13 mouse cellular contexts compared by ENCODE assay signal in genomic region chr7:44744270-44744669, GRCm38 (mm10). TPM values are rescaled to one million over a fixed set of nuclear protein-coding genes. Genes with fewer than 3 reads are reported as not detected.
DNase-seq lines count a peak whose midpoint lies in the region; ATAC-seq lines count a peak whose summit lies in the region.
"Had no signal": no experiment of that assay in that cellular context is flagged by ENCODE, and none has a peak within 500 bp of the region (broad histone marks: within the 10 kb centered on the region; RNA-seq: fewer than 3 reads in every experiment).

No protein-coding gene starts in this region.

- ATAC-seq in hindbrain, embryonic 12.5 days (ENCODE audit: low FRiP score): no peak
- ATAC-seq in midbrain, embryonic 13.5 days: no peak
- ATAC-seq in CD4-positive, CD25-positive, alpha-beta regulatory T cell, adult 4 months: no peak

- H3K36me3 ChIP-seq in hindbrain, embryonic 12.5 days: no peaks in the 10 kb centered on the region
- H3K36me3 ChIP-seq in midbrain, embryonic 13.5 days: 0 out of 2 replicates have a peak, but pooled peaks cover 3% of the 10 kb centered on the region
- H3K36me3 ChIP-seq: lung, embryonic 15.5 days had no signal

- peak overlapping the region; percentile 38 for H3K4me3 ChIP-seq in hindbrain, embryonic 12.5 days
- H3K4me3 ChIP-seq in midbrain, embryonic 13.5 days (replicated peaks): peak overlapping the region; percentile 47

- H3K9ac ChIP-seq in hindbrain, embryonic 12.5 days: peak overlapping the region; percentile 58; the same call in 1 of the 2 replicates
- H3K9ac ChIP-seq in midbrain, embryonic 13.5 days (replicated peaks): peak overlapping the region; percentile 69

- no peaks in the 10 kb centered on the region for H3K9me3 ChIP-seq in hindbrain, embryonic 12.5 days (replicated peaks)
- H3K9me3 ChIP-seq in midbrain, embryonic 13.5 days: no peaks in the 10 kb centered on the region
- H3K9me3 ChIP-seq: lung, embryonic 15.5 days had no signal

- peak; percentile 18 for DNase-seq in embryo, embryonic 11 days
- DNase-seq in embryo, embryonic 10.5 days (ENCODE audit: low spot score): no peak
- peak; percentile 14 for DNase-seq in R1 (ENCODE audit: low read depth, low spot score)
- no peak for DNase-seq in right cerebral cortex, postnatal 4 days
- DNase-seq in right cerebral cortex, postnatal 25 days: no peak
- DNase-seq: heart, adult 2 months; kidney, postnatal 10 days had no signal

- peak overlapping the region; percentile 61 for H3K4me2 ChIP-seq in hindbrain, embryonic 12.5 days (replicated peaks)
- H3K4me2 ChIP-seq in midbrain, embryonic 13.5 days (replicated peaks): peak overlapping the region; percentile 70

- H3K27ac ChIP-seq in hindbrain, embryonic 12.5 days: no peak overlapping the region
- H3K27ac ChIP-seq in midbrain, embryonic 13.5 days: no peak overlapping the region
- H3K27ac ChIP-seq: heart, adult 2 months; lung, embryonic 15.5 days had no signal

- H3K27me3 ChIP-seq in hindbrain, embryonic 12.5 days: no peaks in the 10 kb centered on the region
- H3K27me3 ChIP-seq in midbrain, embryonic 13.5 days: no peaks in the 10 kb centered on the region
- H3K27me3 ChIP-seq: lung, embryonic 15.5 days had no signal

- peaks cover 17% of the 10 kb centered on the region for H3K4me1 ChIP-seq in hindbrain, embryonic 12.5 days
- peaks cover 28% of the 10 kb centered on the region for H3K4me1 ChIP-seq in midbrain, embryonic 13.5 days (replicated peaks)

- 35% methylated on average over 9 of the region's 9 CpGs for WGBS in hindbrain, embryonic 12.5 days
- 22% methylated on average over 9 of the region's 9 CpGs for WGBS in midbrain, embryonic 13.5 days

RNA-seq across cellular contexts. Expression of gene Vrk3, which starts 3.9 kb away (rescaled TPM):
- polyA plus RNA-seq in hindbrain, embryonic 12.5 days (2016; fragmentation: Nextera tagmentation; extraction: Ambion mirVana): 32.7 and 34.0 TPM in 2 replicates
- 33.9 and 35.2 TPM in 2 replicates for polyA plus RNA-seq in midbrain, embryonic 13.5 days (2015; fragmentation: Nextera tagmentation; extraction: Ambion mirVana)
- 10 to 100 TPM; 79.6 to 97.6 TPM for polyA plus RNA-seq in CD4-positive, CD25-positive, alpha-beta regulatory T cell, adult 4 months (2017; shearing (Covaris generic))

RNA-seq across cellular contexts. Expression of gene Zfp473, which starts 6.6 kb away (rescaled TPM):
- 2.3 and 2.8 TPM in 2 replicates for polyA plus RNA-seq in hindbrain, embryonic 12.5 days (2016; fragmentation: Nextera tagmentation; extraction: Ambion mirVana)
- 1.2 and 1.4 TPM in 2 replicates for polyA plus RNA-seq in midbrain, embryonic 13.5 days (2015; fragmentation: Nextera tagmentation; extraction: Ambion mirVana)
- under 1 TPM; 0.16 to 0.63 TPM for polyA plus RNA-seq in CD4-positive, CD25-positive, alpha-beta regulatory T cell, adult 4 months (2017; shearing (Covaris generic))

RNA-seq across cellular contexts. Expression of gene Izumo2, which starts 35.7 kb away (rescaled TPM):
- polyA plus RNA-seq in hindbrain, embryonic 12.5 days (2016; fragmentation: Nextera tagmentation; extraction: Ambion mirVana): not detected in 2 replicates
- polyA plus RNA-seq in midbrain, embryonic 13.5 days (2015; fragmentation: Nextera tagmentation; extraction: Ambion mirVana): not detected in 2 replicates
- not detected for polyA plus RNA-seq in CD4-positive, CD25-positive, alpha-beta regulatory T cell, adult 4 months (2017; shearing (Covaris generic))
- polyA plus RNA-seq: brain, embryonic 14.5 days; embryonic facial prominence, embryonic 11.5 days; heart, adult 2 months; lung, embryonic 15.5 days had no signal

Comparison
In these comparisons a context has a peak if more than half of its experiments do, and no peak if none do; other contexts are left out.
1. DNase-seq: peak in embryo, embryonic 11 days (single experiment) and R1 (single experiment); none in embryo, embryonic 10.5 days (single experiment), right cerebral cortex, postnatal 4 days (single experiment) and right cerebral cortex, postnatal 25 days (single experiment).